Mouse (Mus musculus) c-Kit-positive CD71-positive TER-119-negative erythroid progenitor cells, embryonic 14.5 days (primary cell): ENCODE measurements around the gene Igfbp3.
"Not testable (repeated sequence)": the region's sequence is repeated elsewhere in the genome, so short reads cannot be mapped to it uniquely, and the experiment has no call there.

Source experiments
- DNase-seq: peaks from one replicate; pipeline ENCODE4 v3.0.0-alpha.2; 2013; ENCODE audit warnings: low read depth

Gene Igfbp3

DNA sequence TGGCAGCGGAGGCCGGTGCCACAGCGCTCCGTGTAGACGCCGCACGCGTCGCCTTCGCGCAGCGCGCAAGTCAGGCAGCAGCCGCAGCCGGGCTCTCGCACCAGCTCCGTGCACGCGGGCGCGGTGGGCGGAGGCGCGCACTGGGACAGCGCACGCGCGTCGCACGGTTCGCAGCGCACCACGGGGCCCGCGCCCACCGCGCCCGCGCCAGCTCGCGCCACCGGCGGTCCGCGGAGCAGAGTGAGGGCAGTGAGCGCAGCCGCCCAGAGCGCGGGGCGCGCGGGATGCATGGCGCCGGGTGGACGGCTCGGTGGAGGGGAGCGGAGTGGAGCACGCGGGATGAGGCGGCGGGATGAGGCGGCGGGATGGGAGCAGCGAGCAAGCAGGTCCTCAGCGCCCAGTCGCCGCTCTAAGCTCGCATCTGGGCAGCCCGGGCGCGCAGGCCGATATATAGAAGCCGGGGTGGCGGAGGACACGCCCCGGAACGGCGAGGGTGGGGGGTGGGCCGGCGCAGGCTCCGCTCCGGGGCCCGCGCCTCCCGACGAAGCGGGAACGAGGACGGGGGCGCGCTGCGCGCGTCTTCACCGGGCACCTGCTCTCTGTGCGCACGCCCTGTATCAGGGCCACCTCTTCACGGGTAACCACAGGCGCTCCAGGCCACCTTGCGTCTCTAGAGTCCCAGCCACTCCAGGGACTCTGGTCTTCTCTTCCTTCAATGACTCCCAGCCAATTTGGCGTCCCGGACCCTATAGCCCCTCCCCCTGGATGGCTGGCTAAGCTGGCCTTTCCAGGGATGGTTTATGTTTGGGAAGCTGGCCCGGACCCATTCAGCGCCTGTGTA lies at the start of gene Igfbp3:
Gene Igfbp3 (minus strand): TSS at position 423 of the 841 bp plus-strand sequence.
- no peak for DNase-seq

DNA sequence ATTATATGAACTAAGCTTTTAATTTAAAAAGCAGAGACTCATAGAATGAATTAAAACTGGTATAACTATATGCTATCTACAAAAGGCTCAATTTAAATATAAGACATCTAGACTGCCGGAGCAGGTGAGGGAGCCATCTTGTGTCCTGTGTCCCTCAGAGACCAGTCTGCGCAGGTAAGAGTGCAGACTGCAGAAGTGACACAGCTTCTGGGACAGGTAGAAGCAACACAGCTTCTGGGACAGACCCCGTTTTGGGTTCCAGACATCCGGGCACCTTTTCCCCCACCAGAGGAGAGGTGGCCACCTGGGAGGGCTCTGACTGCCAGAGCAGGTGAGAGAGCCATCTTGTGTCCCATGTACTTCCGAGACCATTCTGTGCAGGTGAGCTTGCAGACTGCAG lies 37.1 kb upstream of the Igfbp3 start:
- DNase-seq: no peak

DNA sequence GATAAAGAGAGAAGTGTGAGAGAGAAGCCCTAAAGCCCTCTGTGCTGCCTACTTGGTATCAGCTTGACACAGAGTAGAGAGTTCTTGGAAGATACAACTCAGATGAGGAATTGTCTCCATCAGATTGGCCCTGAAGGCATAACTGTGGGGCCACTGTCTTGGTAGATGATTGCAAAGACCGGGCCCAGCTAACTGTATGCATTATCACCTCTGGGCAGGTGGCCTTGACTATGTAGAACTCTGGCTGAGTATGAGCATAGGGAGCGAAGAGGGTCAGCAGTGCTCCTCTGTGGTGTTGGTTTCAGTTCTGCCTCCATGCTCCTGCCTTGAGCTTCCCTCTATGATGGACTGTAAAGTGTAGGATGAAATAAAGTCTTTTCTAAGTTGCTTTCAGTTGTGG lies 36.7 kb upstream of the Igfbp3 start:
- DNase-seq: no peak

DNA sequence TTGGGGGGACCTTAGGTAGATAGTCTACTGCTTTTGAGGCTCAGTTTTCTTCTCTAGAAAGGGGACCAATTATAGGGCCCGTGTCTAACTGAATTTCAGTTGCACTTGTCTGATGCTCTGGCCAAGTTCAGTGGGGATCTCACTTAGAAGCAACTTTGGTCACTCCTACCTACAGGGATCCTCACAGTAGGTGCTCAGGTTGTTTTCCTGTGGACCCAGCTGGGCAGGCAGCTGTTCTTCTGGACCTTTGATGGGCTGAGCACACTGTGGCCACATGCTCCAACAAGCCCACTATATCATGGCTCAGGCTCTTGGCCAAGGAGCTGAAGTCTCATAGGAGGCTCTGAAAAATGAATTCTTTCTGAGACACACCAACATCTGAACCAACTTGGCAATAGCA lies 31.1 kb upstream of the Igfbp3 start:
- no peak for DNase-seq

DNA sequence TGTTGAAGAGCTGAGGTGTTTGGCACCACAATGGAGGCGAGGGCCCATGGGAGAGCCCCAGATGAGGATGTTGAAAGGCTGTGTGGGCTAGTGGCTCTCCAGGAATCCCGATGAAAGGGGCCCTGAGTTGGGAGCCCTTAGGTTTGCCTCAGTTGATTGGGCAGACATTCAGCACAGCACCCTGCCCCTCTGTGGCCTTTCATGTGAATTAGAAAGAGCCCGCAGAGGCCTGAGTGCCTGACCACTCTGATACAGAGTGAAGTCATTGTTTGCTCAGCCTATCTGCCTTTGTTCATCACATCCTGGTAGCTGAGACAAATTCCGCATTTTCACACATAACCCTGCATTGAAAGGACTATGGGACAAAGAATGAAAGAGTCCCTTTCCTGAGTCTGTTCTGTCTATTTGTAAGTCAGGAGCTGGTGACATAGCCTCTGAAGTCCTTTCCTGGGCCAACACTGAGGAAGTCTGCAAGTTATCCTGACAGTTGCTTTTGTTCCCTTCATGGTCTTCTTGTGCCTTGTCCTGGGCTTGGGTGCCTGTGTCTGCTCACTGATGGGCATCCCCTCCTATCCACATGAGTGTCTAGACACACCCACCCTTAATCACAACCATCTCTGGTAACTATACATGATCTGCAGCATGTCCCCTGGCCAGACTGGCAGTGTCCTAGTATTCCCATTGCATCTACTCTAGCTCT lies 25.5 kb upstream of the Igfbp3 start:
- no peak for DNase-seq

DNA sequence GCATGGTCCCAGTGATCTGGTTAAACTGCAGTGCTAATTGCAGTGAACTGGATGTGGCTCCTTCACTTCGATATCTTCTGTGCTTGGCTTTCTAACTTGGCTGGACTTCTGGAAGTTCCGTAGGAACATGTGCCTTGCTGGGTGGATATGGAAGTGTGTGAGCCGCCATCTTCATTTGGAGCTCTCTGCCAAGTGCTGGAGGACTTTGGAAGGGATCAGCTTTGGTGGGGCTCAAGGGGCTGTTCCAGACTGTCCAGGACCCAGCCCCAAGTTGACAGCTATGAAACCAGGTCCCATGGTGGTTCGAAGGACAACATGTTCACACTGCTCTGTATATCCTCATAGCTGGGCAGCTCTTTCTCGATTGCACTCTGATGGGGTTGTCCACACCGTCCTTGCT lies 24.8 kb upstream of the Igfbp3 start:
- no peak for DNase-seq

DNA sequence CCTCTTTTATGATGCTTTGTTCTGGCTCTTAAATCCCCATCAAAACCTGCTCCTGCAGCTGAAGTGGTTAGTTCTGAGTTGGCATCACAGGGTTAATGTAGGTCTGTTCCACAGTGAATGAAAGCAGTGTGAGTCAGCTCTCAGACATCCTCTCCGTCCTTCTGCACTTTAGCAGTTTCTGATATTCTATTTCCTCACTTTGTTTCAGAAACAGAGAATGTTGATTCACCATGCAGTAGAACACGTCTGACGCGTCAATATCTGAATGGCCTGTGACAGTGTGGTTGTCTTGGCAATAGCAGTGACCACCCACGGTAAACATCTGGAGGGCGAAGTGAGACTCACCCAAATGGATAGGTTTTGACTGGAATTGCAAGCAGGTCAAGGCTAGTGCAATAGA lies 24.0 kb upstream of the Igfbp3 start:
- no peak for DNase-seq

DNA sequence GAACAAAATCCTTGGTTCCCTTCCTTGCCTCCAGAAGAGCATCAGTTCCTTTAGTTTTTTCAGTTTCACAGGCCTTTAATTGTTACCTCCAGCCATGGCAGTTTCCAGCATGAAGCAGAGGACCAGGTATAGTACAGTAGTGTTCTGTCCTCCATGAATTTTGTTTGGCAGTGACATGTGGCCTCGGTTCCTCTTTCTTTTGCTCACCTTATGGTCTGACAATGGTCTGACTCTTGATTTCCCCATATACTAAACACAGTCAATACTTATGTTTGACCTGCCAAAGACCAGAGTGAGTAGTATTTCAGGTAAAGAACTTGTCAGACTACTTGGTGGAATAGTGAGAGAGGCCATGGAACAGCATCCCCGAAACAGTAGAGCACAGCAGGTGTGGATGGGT lies 23.0 kb upstream of the Igfbp3 start:
- no peak for DNase-seq

DNA sequence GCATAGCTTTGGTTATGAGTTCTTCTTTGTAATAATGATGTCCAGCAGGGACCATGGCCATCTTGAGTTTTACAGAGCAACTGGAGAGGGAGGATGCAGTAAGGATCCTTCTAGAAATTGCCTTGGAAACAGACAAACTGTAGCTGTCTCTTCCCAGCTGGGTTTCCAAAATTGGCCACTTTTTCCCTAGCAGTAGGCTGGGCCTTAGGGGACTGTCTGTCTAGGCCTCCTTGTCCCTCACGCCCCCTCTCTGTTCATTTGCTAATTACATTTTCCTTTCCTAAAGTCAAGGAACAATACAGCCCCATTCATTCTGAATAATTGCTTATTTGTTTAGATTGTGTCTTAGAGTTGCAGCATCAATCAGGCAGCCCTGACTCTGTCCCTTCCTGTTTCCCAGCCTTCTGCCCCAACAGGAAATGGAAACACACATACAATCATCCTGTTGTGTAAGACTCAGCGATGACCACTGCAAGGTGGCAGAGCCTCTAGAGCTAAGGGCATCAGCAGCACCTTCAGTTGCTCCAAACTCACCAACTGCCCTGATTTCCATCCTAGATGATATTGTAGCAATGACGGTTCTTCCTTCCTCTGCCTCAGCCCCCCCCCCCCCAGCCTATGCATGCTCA lies 21.4 kb upstream of the Igfbp3 start:
- DNase-seq: no peak

DNA sequence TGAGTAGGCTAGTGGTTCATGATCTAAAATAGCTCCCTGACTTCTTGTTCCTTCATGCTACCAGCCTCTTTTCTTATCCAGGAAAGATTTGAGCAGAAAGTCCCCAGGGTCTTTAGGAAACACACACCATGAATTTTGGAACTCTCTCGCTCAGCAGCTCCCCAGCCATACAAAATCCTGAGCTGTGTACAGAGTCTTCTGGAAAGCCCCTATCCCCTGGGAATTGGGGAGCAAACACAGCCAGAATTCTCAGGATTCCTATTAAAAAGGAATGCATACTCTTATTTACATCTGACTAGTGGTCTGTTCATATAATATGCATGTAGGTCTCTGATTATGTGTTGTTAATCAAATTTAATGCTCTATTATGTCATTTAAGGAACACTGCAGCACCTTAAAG lies 20.7 kb upstream of the Igfbp3 start:
- DNase-seq: no peak

DNA sequence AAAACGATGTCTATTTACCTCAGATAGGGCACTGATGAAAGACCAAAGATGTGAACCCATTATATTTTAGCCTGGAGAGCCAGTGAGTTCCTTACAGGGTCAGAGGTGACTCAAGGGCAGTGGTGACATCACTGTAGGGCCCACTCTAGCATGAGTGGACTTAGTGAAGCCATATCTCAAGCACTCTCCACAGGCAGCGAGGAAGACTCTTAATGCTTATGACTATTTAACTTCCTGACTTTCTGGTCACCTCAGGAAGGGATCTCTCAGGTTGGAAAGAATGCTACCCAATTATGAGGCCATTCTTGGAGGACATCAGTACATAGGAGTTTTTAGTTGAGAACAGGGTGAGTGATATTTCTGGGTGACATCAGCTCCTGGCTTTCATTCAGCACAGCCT lies 19.6 kb upstream of the Igfbp3 start:
- DNase-seq: no peak

DNA sequence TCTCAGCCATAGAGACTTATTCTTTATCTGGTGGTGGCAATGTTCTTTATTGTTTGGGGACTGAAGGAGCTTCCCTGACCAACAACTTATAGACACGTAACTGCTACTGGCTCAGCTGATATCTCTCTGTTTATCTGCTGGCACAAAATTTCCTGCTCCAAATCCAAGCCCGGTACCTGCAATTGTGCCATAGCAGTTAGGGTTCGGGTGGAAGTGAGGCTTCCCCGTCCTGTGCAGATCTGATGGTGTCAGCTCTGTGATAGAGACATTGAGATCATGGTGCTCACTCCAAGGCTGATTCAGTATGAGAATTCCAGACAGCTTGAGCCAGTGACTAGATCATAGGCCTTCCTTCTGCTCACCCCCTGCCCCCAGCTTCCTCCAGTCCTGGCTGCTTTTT lies 18.2 kb upstream of the Igfbp3 start:
- no peak for DNase-seq

DNA sequence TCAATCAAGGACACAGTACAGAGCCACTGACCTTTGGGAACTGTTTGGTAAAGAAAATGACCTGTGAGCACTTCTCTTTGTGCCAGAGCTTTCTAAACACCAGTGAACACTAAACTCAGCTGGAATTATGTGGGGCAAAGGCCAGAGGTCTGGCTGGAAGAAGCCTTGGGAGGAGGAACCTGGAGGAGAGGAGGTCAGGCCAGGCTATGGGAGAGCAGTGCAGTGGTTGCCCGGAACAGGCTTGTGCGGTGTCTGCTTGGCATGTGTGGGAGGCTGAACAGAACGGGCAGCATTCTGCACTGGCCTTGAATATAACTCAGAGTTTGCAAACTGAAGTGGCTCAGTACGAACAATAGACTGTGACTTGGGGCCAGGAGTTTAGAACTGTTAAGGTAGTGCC lies 16.3 kb upstream of the Igfbp3 start:
- no peak for DNase-seq

DNA sequence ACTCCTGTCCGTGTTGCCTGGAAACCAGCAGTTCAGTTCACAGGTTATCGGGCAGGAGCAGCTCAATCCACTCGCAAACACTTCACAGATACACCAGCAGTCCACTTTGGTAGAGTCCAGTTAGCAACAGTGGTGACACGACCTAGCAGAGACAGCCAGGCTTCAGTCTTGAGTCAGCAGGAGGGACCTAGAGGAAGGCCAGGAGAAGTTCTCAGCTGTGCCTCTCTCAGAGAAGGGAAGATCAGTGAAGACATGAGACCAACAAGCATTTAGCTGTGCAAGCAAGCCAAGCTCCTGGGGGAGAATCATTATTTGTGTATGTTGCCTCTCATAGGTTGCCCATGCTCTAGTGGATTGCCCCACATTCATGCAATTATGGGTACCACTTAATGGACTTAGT lies 14.4 kb upstream of the Igfbp3 start:
- DNase-seq: no peak

DNA sequence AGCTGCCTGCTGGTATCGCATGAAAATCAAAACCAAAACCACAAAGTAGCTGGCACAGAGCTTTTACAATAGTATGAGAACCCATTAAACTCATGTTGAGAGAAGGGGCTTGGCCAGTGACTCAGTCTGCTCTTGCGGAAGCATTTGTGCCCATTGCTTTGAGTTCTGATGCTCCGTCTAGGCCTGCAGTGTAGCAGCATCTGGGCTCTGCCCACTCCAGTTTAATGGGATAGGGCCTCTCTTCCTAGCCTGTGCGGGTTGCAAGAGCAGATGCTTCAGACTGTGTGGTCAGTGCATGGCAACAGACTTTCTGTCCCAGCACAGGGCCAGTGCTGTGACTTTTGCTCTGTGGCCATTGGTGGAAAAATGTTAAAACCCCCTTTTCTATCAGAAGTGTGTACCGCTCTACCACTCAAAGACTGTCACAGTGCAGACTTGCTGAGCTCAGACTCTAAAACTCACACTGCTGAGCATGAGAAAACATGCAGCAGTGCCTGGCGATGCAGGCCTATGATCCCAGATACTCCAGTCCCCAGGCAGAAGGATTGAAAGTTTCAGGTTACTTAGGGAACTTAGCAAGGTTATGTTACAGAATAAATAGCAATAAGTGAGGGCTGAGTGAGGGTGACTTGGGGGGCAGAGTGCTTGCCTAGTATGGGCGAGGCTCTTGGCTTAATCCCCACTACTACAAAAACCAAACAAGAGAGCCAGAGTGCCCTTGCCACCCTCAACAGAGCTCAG lies 13.3 kb upstream of the Igfbp3 start:
- no peak for DNase-seq

DNA sequence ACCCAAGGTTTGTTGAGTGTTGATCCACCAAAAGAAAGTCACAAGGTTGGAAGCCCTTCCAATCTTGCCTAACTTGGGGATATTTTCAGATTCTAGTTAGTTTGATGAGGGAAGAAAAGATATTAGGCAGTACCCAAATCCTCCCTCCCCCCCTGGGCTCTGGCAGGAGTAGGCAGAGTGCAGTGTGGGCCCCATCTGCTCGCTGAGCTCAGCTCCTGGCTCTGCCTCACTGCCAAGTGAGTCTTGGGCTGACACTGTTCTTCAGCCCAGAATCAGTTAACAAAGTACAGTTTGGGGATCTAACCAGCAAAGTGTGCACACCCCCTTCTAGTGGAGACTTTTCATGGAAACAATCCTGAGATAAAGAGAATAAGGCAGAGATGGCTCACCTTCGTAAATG lies 12.5 kb upstream of the Igfbp3 start:
- DNase-seq: no peak

DNA sequence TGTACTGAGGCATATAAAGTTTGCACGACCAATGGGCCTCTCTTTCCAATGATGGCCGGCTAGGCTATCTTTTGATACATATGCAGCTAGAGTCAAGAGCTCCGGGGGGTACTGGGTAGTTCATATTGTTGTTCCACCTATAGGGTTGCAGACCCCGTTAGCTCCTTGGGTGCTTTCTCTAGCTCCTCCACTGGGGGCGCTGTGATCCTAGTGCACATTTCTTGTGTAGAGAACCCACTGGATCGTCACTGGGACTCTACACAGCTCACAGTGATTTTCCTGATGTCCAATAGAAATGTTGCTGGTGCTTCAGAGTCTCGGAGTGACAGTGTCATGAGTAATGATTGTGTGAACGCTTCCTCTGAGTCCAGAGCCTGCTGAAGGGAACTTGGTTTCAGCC lies 8.1 kb upstream of the Igfbp3 start:
- DNase-seq: not testable (repeated sequence)

DNA sequence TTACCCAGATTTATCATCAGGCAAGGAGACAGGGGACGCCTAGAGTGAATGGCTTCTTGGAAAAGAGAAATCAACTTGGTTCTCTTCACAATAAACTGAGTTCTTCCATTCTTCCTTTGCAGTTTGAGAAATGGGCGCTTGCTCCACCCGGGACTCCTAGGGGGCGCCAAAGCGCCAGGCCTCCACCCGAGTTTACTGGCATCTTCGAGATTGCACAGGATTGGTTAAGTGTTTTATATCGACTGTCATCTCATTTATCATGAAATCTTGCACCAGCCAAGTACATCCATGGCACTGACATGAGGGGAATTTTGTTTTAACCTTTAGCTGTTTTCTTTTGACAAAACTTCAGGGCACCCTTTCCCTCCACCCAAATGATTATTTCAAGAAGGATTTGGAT lies 2.0 kb upstream of the Igfbp3 start:
- DNase-seq: no peak

DNA sequence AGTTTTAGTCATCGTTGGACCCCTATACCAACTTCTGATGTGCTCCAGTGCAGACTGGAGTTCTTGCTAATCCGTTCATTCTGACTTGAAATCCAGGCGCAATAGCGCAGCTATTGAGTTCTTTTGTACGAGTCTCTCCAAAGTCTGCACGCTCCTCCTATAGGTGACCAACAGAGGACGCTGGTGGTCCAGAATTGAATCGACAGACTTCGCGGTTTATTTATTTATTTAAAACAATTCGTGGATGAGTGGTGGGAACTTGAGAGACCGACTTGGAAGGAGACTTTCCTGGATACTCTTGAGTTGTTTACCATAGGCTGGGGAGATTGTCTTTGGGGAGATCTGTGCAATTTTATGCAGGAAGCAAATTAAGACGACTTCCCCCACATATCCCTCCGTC lies 1.0 kb upstream of the Igfbp3 start:
- no peak for DNase-seq

DNA sequence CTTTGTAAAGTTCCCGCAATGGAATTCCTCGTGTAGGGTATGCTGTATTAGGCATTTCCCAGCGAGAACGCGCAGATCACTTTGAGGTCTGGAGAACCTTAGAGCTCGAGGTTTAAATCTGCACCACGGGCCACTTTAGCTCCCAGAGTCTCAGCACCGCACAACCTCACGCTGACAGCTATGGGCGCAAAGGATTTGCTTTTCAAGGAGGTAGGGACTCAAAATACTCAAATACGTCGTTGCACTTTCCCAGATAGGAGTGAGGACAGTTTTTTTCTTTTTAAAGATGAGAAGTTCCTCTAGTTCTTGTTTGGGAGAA lies 578 bp upstream of the Igfbp3 start:
- DNase-seq: no peak

DNA sequence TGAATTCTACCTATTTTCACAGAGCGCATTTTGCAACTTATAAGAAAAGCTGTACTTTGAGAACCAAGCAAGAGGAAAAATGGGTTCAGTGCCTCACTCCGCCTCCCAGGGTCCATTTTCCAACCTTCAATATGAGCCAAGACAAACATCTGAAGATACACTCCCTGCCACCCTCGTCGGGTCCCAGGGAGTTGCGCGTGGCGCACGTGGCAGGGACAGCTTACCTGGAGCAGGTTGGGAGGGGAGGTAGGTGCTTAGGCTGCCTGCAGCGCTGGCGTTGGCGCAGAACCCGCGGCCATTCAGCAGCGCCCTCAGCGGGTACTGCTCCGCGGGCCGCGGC lies 592 bp downstream of the Igfbp3 start:
- DNase-seq: no peak

DNA sequence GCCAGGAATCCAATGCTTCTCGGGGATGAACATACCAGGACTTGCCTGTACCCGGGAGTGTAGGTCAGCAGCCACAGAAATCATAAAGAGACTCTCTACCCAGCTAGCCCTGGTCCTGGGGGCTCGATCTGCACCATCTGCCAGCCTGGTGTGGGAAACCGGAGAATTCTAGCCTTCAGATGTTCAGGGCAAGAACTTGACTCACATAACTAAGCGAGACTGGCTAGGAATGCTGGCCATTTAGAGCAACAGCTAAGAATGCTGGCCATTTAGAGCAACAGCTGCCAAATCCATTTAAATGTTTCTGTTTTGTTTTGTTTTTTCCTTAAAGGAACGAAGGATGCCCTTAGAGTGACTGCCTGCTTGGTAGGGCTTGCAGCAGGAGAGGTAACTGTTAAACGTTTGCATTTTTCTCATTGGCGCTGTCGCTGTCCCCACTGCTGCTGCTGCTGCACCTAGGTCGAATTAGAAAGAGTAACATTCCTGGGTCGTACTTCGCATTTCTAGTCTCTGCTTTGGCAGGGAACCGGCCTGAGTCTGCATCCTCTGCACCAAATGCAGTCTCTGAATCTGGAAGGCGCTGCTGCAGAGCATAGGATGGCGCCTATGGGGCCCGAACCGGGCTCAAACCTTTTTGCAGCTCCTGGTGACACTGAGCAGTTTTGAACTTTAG lies 1.5 kb downstream of the Igfbp3 start:
- DNase-seq: no peak
